11 mouse cellular contexts compared by ENCODE assay signal in genomic region chr13:43567141-43567891, GRCm38 (mm10). TPM values are rescaled to one million over a fixed set of nuclear protein-coding genes. Genes with fewer than 3 reads are reported as not detected.
A peak's percentile ranks its signal among the peaks of the same experiment; 100 is the strongest.
DNase-seq lines count a peak whose midpoint lies in the region; ATAC-seq and TF ChIP-seq lines count a peak whose summit lies in the region.
"Had no signal": no experiment of that assay in that cellular context is flagged by ENCODE, and none has a peak within 500 bp of the region (broad histone marks: within the 10 kb centered on the region; RNA-seq: fewer than 3 reads in every experiment).

No protein-coding gene starts in this region.

- 0 out of 2 replicates have a peak, but pooled peaks cover 3% of the 10 kb centered on the region for H3K4me1 ChIP-seq in kidney, embryonic 14.5 days (ENCODE audit: control insufficient read depth, insufficient read depth, low read length)
- H3K4me1 ChIP-seq in forebrain, postnatal 0 days (ENCODE audit: insufficient read depth) = 0 out of 2 replicates have a peak, but pooled peaks cover 3% of the 10 kb centered on the region
- H3K4me1 ChIP-seq in small intestine, adult 2 months (ENCODE audit: control insufficient read depth, insufficient read depth, insufficient read length, low read length) = no peaks in the 10 kb centered on the region; the same call in 1 of the 2 replicates

- ATAC-seq in kidney, embryonic 14.5 days (ENCODE audit: low FRiP score, low TSS enrichment) = no peak
- ATAC-seq in forebrain, postnatal 0 days = peak; percentile 50; the same call in 1 of the 2 replicates
- ATAC-seq: liver, embryonic 12.5 days had no signal

- DNase-seq in kidney, postnatal 10 days = peak; percentile 59
- peak; percentile 50 for DNase-seq in retina, postnatal 1 day
- DNase-seq in retina, embryonic 14.5 days (ENCODE audit: low spot score) = no peak
- peak; percentile 63 for DNase-seq in forebrain, postnatal 0 days
- DNase-seq in natural killer cell, adult 2 months (ENCODE audit: low spot score in 2 of 2) = no peak
- no peak for DNase-seq in adrenal gland, adult (ENCODE audit: inconsistent age in 2 of 2, low spot score in 1 of 2)
- DNase-seq: cerebellum, adult 9-10 months; heart, postnatal 14 days had no signal

- H3K36me3 ChIP-seq in kidney, embryonic 14.5 days (ENCODE audit: control insufficient read depth, insufficient read depth, low read length) = no peaks in the 10 kb centered on the region
- H3K36me3 ChIP-seq in forebrain, postnatal 0 days (ENCODE audit: insufficient read depth) = no peaks in the 10 kb centered on the region
- H3K36me3 ChIP-seq in small intestine, adult 2 months (ENCODE audit: control insufficient read depth, insufficient read depth, low read length) = no peaks in the 10 kb centered on the region
- H3K36me3 ChIP-seq: liver, embryonic 12.5 days had no signal

- H3K27ac ChIP-seq in kidney, embryonic 14.5 days (ENCODE audit: low read depth, low read length) = no peak overlapping the region
- 0 out of 2 replicates have a peak overlapping the region, but pooled peaks have one; percentile 54 for H3K27ac ChIP-seq in forebrain, postnatal 0 days (ENCODE audit: low read depth, low read length)
- no peak overlapping the region for H3K27ac ChIP-seq in small intestine, adult 2 months (ENCODE audit: insufficient read depth, low read depth, low read length)
- H3K27ac ChIP-seq: liver, embryonic 12.5 days had no signal

- H3K27me3 ChIP-seq in kidney, embryonic 14.5 days (ENCODE audit: control insufficient read depth, insufficient read depth, low read length) = no peaks in the 10 kb centered on the region
- no peaks in the 10 kb centered on the region for H3K27me3 ChIP-seq in forebrain, postnatal 0 days (ENCODE audit: insufficient read depth, low read length)
- no peaks in the 10 kb centered on the region for H3K27me3 ChIP-seq in small intestine, adult 2 months (ENCODE audit: control insufficient read depth, insufficient read depth, low read length)
- H3K27me3 ChIP-seq: liver, embryonic 12.5 days had no signal

- TF ChIP-seq POLR2A in small intestine, adult 2 months (IDR thresholded peaks at IDR 0.05; ENCODE audit: low read depth, low read length) = no peak

- no peak for TF ChIP-seq CTCF in forebrain, postnatal 0 days (IDR thresholded peaks at IDR 0.05; ENCODE audit: low read depth)
- TF ChIP-seq CTCF in small intestine, adult 2 months (IDR thresholded peaks at IDR 0.05; ENCODE audit: extremely low read depth, insufficient read length, insufficient replicate concordance, low read depth, low read length) = no peak

- peaks cover 3% of the 10 kb centered on the region; the same call in 1 of the 2 replicates for H3K9me3 ChIP-seq in kidney, embryonic 14.5 days (ENCODE audit: control insufficient read depth, low read length)
- no peaks in the 10 kb centered on the region for H3K9me3 ChIP-seq in forebrain, postnatal 0 days (ENCODE audit: low read length)

- 76% methylated on average over 24 of the region's 25 CpGs for WGBS in kidney, embryonic 14.5 days
- WGBS in forebrain, postnatal 0 days = 46% methylated on average over 25 of the region's 25 CpGs
- WGBS in small intestine, adult 2 months = 75% methylated on average over 25 of the region's 25 CpGs

- no peak overlapping the region; the same call in 1 of the 2 replicates for H3K4me2 ChIP-seq in kidney, embryonic 14.5 days (replicated peaks; ENCODE audit: low read depth, low read length)
- 0 out of 2 replicates have a peak overlapping the region, but pooled peaks have one; percentile 4 for H3K4me2 ChIP-seq in forebrain, postnatal 0 days (ENCODE audit: low read depth)
- H3K4me2 ChIP-seq: liver, embryonic 12.5 days had no signal

- no peak overlapping the region for H3K9ac ChIP-seq in kidney, embryonic 14.5 days (ENCODE audit: low read depth, low read length)
- no peak overlapping the region for H3K9ac ChIP-seq in forebrain, postnatal 0 days
- H3K9ac ChIP-seq: liver, embryonic 12.5 days had no signal

- no peak overlapping the region for H3K4me3 ChIP-seq in kidney, embryonic 14.5 days (ENCODE audit: low read length)
- no peak overlapping the region for H3K4me3 ChIP-seq in forebrain, postnatal 0 days (ENCODE audit: low read depth, low read length)
- peak overlapping the region; percentile 17; the same call in 1 of the 2 replicates for H3K4me3 ChIP-seq in small intestine, adult 2 months (ENCODE audit: low read depth, low read length)
- H3K4me3 ChIP-seq: liver, embryonic 12.5 days had no signal

RNA-seq across cellular contexts. Expression of gene Mcur1, which starts 7.3 kb away (rescaled TPM):
- 12.8 and 21.5 TPM in 2 replicates for polyA plus RNA-seq in kidney, embryonic 14.5 days (2014; fragmentation: Nextera tagmentation; extraction: Ambion mirVana)
- 7.2 and 9.8 TPM in 2 replicates for total RNA-seq in forebrain, postnatal 0 days (2014; rRNA removed)
- polyA plus RNA-seq in forebrain, postnatal 0 days (2015; fragmentation: Nextera tagmentation; extraction: Ambion mirVana) = 6.5 and 8.6 TPM in 2 replicates
- polyA plus RNA-seq in small intestine, adult 2 months (2012; rRNA removed) = 20.2 and 42.0 TPM in 2 replicates

RNA-seq across cellular contexts. Expression of gene Rnf182, which starts 48.2 kb away (rescaled TPM):
- 1.5 and 1.9 TPM in 2 replicates for polyA plus RNA-seq in kidney, embryonic 14.5 days (2014; fragmentation: Nextera tagmentation; extraction: Ambion mirVana)
- total RNA-seq in forebrain, postnatal 0 days (2014; rRNA removed) = 9.1 and 9.3 TPM in 2 replicates
- polyA plus RNA-seq in forebrain, postnatal 0 days (2015; fragmentation: Nextera tagmentation; extraction: Ambion mirVana) = 32.5 and 42.0 TPM in 2 replicates
- polyA plus RNA-seq in small intestine, adult 2 months (2012; rRNA removed) = 0.03 and 0.05 TPM in 2 replicates

Comparison
In these comparisons a context has a peak if more than half of its experiments do, and no peak if none do; other contexts are left out.
1. DNase-seq: peak in kidney, postnatal 10 days (single experiment), retina, postnatal 1 day (single experiment) and forebrain, postnatal 0 days (single experiment); none in retina, embryonic 14.5 days (single experiment), natural killer cell, adult 2 months (0 of 2) and adrenal gland, adult (0 of 2).
2. RNA of gene Rnf182, which starts 48.2 kb away (polyA plus RNA-seq): 32.5 to 42.0 TPM in forebrain, postnatal 0 days; 1.5 to 1.9 TPM in kidney, embryonic 14.5 days and 0.03 to 0.05 TPM in small intestine, adult 2 months; every median in the first group is over 10 times any median in the second.